Mouse (Mus musculus): Measurements from ENCODE around the gene Mesd.

DNA sequence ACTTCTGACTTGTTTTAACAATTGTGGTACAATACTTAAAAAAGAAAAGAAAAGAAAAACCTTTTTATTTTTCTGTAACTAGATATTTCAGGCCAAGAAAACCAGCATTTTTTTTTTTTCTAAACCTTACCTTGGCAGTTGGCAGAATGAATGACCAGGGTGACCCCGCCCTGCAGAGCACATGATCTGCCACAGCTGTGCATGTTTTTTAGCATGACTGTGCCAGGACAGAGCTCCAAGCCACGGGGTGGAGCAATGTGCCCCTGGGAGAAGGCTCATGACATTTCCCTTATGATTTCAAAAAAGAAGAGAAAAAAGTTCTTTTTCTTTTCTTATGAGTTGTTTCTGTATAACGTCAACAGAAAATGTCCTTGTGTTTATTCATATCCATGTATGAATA, 5.1 kb downstream of the Mesd start:
- no peak for TF ChIP-seq CTCF (IDR thresholded peaks at IDR 0.05; ENCODE audit: low read depth)
- TF ChIP-seq EP300 (IDR thresholded peaks at IDR 0.05; ENCODE audit: low read depth), result no peak
